Mouse (Mus musculus): ENCODE data around the gene Osbpl10. TPM values are rescaled to one million over a fixed set of nuclear protein-coding genes. Genes with fewer than 3 reads are reported as not detected.
"Not testable (repeated sequence)": the region's sequence is repeated elsewhere in the genome, so short reads cannot be mapped to it uniquely, and the experiment has no call there.

Gene Osbpl10
- polyA plus RNA-seq, 1 experiment from 2014 or later: 2.6 TPM

DNA sequence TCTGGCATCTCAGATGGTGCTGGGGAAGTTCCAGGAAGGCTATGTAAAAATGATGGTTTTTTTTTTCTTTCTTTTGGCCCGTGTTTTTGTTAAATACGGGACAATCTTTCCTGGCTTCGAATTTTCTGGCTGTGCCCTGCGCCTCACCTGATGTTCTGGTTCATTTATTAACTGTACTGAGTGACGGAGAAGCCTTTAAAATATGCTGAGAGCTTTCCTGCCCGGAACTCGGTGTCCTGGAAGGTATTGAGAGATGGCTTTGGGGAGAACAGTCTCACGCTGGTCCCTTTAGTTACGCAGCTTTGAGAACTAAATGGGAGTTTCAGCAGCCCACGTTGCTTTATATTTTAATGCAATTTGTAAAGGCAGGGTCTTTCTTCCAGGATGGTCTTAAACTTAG, 27.1 kb downstream of the Osbpl10 start:
- peaks cover 11% of the 10 kb centered on the region for H3K9me3 ChIP-seq (replicated peaks)
- no peaks in the 10 kb centered on the region for H3K27me3 ChIP-seq (replicated peaks)
- no peak overlapping the region for H3K27ac ChIP-seq (ENCODE audit: poor library complexity, severe bottlenecking)
- no peaks in the 10 kb centered on the region; the same call in 1 of the 2 replicates for H3K36me3 ChIP-seq
- 83% methylated on average over 10 of the region's 10 CpGs for WGBS
- ATAC-seq (ENCODE audit: insufficient number of reproducible peaks, low FRiP score): no peak
- peaks cover 12% of the 10 kb centered on the region for H3K4me1 ChIP-seq (replicated peaks)
- no peak overlapping the region for H3K4me3 ChIP-seq
- no peak overlapping the region for H3K4me2 ChIP-seq
- H3K9ac ChIP-seq: no peak overlapping the region

DNA sequence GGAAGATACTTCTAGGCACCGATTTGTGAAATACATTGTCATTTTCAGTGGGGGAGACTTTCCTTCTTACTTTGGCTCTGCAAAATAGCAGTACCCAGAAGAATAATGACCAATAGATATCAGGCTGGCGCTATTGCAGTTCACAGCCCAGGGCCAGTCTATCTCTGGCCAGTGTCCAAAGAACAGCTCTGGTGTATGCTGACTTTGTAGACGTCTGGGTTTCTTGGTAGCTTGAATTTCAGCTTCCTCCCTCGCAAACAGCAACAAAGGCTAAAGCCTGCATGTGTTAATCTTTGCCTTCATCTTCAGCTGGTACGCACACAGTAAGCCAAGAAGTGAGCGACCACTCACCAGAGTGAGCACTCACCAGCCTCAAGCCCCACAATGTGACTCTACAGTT, 29.4 kb downstream of the Osbpl10 start:
- H3K36me3 ChIP-seq: no peaks in the 10 kb centered on the region; the same call in 1 of the 2 replicates
- H3K9me3 ChIP-seq (replicated peaks): peaks cover 10% of the 10 kb centered on the region
- WGBS: 46% methylated on average over 6 of the region's 6 CpGs
- ATAC-seq (ENCODE audit: insufficient number of reproducible peaks, low FRiP score): no peak
- H3K4me2 ChIP-seq: no peak overlapping the region
- no peak overlapping the region for H3K4me3 ChIP-seq
- no peaks in the 10 kb centered on the region for H3K27me3 ChIP-seq (replicated peaks)
- H3K27ac ChIP-seq (ENCODE audit: poor library complexity, severe bottlenecking): peak overlapping the region; percentile 40
- no peak overlapping the region for H3K9ac ChIP-seq
- peaks cover 14% of the 10 kb centered on the region for H3K4me1 ChIP-seq (replicated peaks)

DNA sequence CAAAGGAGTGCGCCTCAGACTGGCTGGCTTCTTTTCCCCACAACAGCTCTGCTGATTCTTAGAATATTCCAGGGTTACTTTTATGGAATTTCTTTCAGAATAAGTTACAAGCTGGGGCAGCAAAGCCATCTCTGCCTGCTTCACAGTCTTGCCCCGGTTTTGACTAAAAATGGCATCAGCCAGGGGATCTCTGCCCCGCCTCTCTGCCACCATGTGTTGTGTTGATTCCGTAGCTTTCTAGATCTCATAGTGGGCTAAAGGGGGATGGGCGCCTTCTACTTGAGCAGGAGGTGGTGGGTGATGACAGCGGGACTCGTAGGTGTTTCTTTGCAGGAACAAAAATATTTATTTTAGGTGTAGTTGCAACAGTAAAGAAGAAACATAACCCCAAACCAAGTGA, 29.8 kb downstream of the Osbpl10 start:
- Histone ChIP-seq H3K4me1 (replicated peaks) (peaks cover 18% of the 10 kb centered on the region), H3K4me2 (no peak overlapping the region), H3K27me3 (replicated peaks) (no peaks in the 10 kb centered on the region), H3K4me3 (no peak overlapping the region), H3K9me3 (replicated peaks) (peaks cover 10% of the 10 kb centered on the region), H3K9ac (no peak overlapping the region), H3K27ac (ENCODE audit: poor library complexity, severe bottlenecking) (peak overlapping the region; percentile 40), H3K36me3 (no peaks in the 10 kb centered on the region; the same call in 1 of the 2 replicates)
- 67% methylated on average over 7 of the region's 7 CpGs for WGBS
- ATAC-seq (ENCODE audit: insufficient number of reproducible peaks, low FRiP score): no peak

- Histone ChIP-seq H3K9ac (no peak overlapping the region), H3K4me2 (no peak overlapping the region), H3K4me3 (no peak overlapping the region), H3K27ac (ENCODE audit: poor library complexity, severe bottlenecking) (no peak overlapping the region), H3K4me1 (replicated peaks) (peaks cover 33% of the 10 kb centered on the region), H3K27me3 (replicated peaks) (no peaks in the 10 kb centered on the region), H3K36me3 (no peaks in the 10 kb centered on the region; the same call in 1 of the 2 replicates), H3K9me3 (replicated peaks) (peaks cover 10% of the 10 kb centered on the region)
- no peak for ATAC-seq (ENCODE audit: insufficient number of reproducible peaks, low FRiP score)
- 56% methylated on average over 12 of the region's 12 CpGs for WGBS
Measured at GRCm38 (mm10) chr9:115012367-115012766, 34.0 kb downstream of the Osbpl10 start.

- WGBS: 83% methylated on average over 7 of the region's 7 CpGs
- no peaks in the 10 kb centered on the region for H3K27me3 ChIP-seq (replicated peaks)
- no peak for ATAC-seq (ENCODE audit: insufficient number of reproducible peaks, low FRiP score)
Measured at GRCm38 (mm10) chr9:115020141-115020540, 41.8 kb downstream of the Osbpl10 start.

DNA sequence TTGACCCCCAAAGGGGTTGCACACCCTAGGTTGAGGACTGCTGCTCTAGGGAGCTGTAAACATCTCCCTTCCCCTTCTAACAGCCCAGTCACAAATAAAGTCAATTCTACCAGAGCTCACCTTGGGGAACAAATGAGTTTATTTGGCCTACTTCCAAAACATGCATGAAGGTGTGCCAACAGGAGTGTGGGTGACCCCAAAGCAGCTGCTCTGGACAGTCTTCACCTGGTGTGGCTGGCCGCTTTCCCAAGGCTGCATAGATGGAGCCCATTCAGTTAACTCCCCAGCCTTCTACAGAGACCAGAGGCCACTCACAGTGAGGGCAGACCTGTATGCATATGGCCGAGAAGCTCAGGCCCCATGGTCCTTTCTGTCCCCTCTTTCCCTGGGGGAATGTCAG, 43.0 kb downstream of the Osbpl10 start:
- Histone ChIP-seq H3K9ac (no peak overlapping the region), H3K9me3 (replicated peaks) (peaks cover 12% of the 10 kb centered on the region; the same call in 1 of the 2 replicates), H3K4me1 (replicated peaks) (peaks cover 33% of the 10 kb centered on the region), H3K4me3 (no peak overlapping the region), H3K27me3 (replicated peaks) (no peaks in the 10 kb centered on the region), H3K27ac (ENCODE audit: poor library complexity, severe bottlenecking) (no peak overlapping the region), H3K4me2 (no peak overlapping the region), H3K36me3 (no peaks in the 10 kb centered on the region)
- 88% methylated on average over 2 of the region's 2 CpGs for WGBS
- no peak for ATAC-seq (ENCODE audit: insufficient number of reproducible peaks, low FRiP score)

More at GRCm38 (mm10) chr9:115020141-115020540, 41.8 kb downstream of the Osbpl10 start:
- peaks cover 33% of the 10 kb centered on the region for H3K4me1 ChIP-seq (replicated peaks)
- H3K4me3 ChIP-seq: no peak overlapping the region
- no peaks in the 10 kb centered on the region for H3K36me3 ChIP-seq
- no peak overlapping the region for H3K27ac ChIP-seq (ENCODE audit: poor library complexity, severe bottlenecking)
- H3K9ac ChIP-seq: no peak overlapping the region
- no peak overlapping the region for H3K4me2 ChIP-seq
- H3K9me3 ChIP-seq (replicated peaks): 0 out of 2 replicates have a peak, but pooled peaks cover 4% of the 10 kb centered on the region

GRCm38 (mm10) chr9:115023137-115023536, 44.8 kb downstream of the Osbpl10 start:
- Histone ChIP-seq H3K27ac (ENCODE audit: poor library complexity, severe bottlenecking) (no peak overlapping the region), H3K4me1 (replicated peaks) (peaks cover 33% of the 10 kb centered on the region), H3K9me3 (replicated peaks) (peaks cover 12% of the 10 kb centered on the region; the same call in 1 of the 2 replicates), H3K9ac (no peak overlapping the region), H3K4me3 (no peak overlapping the region), H3K4me2 (no peak overlapping the region), H3K36me3 (no peaks in the 10 kb centered on the region), H3K27me3 (replicated peaks) (no peaks in the 10 kb centered on the region)
- ATAC-seq (ENCODE audit: insufficient number of reproducible peaks, low FRiP score): no peak
- WGBS: 76% methylated on average over 3 of the region's 3 CpGs

GRCm38 (mm10) chr9:115023708-115024383, 45.5 kb downstream of the Osbpl10 start:
- H3K4me3 ChIP-seq: 0 out of 2 replicates have a peak overlapping the region, but pooled peaks have one; percentile 5
- H3K9ac ChIP-seq: no peak overlapping the region
- H3K4me1 ChIP-seq (replicated peaks): peaks cover 31% of the 10 kb centered on the region
- H3K9me3 ChIP-seq (replicated peaks): peaks cover 12% of the 10 kb centered on the region; the same call in 1 of the 2 replicates
- H3K27ac ChIP-seq (ENCODE audit: poor library complexity, severe bottlenecking): peak overlapping the region; percentile 63
- peak overlapping the region; percentile 51 for H3K4me2 ChIP-seq
- no peaks in the 10 kb centered on the region for H3K27me3 ChIP-seq (replicated peaks)
- 48% methylated on average over 10 of the region's 10 CpGs for WGBS
- no peak for ATAC-seq (ENCODE audit: insufficient number of reproducible peaks, low FRiP score)
- H3K36me3 ChIP-seq: no peaks in the 10 kb centered on the region

GRCm38 (mm10) chr9:115029307-115029706, 50.9 kb downstream of the Osbpl10 start:
- Histone ChIP-seq H3K4me2 (no peak overlapping the region), H3K27me3 (replicated peaks) (no peaks in the 10 kb centered on the region), H3K4me3 (no peak overlapping the region), H3K9ac (no peak overlapping the region), H3K27ac (ENCODE audit: poor library complexity, severe bottlenecking) (no peak overlapping the region), H3K9me3 (replicated peaks) (peaks cover 8% of the 10 kb centered on the region; the same call in 1 of the 2 replicates), H3K4me1 (replicated peaks) (peaks cover 16% of the 10 kb centered on the region), H3K36me3 (no peaks in the 10 kb centered on the region)
- 23% methylated on average over 3 of the region's 3 CpGs for WGBS
- ATAC-seq (ENCODE audit: insufficient number of reproducible peaks, low FRiP score): no peak

GRCm38 (mm10) chr9:115030581-115030980, 52.2 kb downstream of the Osbpl10 start:
- ATAC-seq (ENCODE audit: insufficient number of reproducible peaks, low FRiP score): no peak
- Histone ChIP-seq H3K27me3 (replicated peaks) (no peaks in the 10 kb centered on the region), H3K4me3 (no peak overlapping the region), H3K9me3 (replicated peaks) (peaks cover 7% of the 10 kb centered on the region; the same call in 1 of the 2 replicates), H3K36me3 (no peaks in the 10 kb centered on the region), H3K4me1 (replicated peaks) (peaks cover 10% of the 10 kb centered on the region), H3K9ac (no peak overlapping the region), H3K27ac (ENCODE audit: poor library complexity, severe bottlenecking) (no peak overlapping the region), H3K4me2 (no peak overlapping the region)
- 72% methylated on average over 4 of the region's 4 CpGs for WGBS

DNA sequence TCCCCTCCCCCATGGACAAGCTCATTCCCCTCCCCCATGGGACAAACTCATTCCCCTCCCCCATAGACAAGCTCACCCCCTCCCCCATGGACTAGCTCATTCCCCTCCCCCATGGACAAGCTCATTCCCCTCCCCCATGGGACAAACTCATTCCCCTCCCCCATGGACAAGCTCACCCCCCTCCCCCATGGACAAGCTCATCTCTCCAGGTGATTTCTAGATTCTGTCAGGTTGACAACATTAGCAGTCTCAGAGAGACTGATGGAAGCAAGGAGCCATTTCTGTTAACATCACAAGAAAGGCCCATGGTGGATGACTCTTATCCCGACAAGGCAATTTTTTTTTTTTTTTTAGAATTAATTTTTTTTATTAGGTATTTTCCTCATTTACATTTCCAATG, 52.7 kb downstream of the Osbpl10 start:
- not testable (repeated sequence) for H3K4me2 ChIP-seq; H3K36me3 ChIP-seq; ATAC-seq (ENCODE audit: insufficient number of reproducible peaks, low FRiP score); H3K9ac ChIP-seq; H3K9me3 ChIP-seq (replicated peaks); H3K27ac ChIP-seq (ENCODE audit: poor library complexity, severe bottlenecking); H3K4me1 ChIP-seq (replicated peaks); H3K4me3 ChIP-seq; H3K27me3 ChIP-seq (replicated peaks)
- 100% methylated on average over 1 of the region's 1 CpGs for WGBS

Data from heart, embryonic 12.5 days (tissue).